Mouse (Mus musculus): ENCODE data around the gene Rnf212b.

GRCm38 (mm10) chr14:54883154-54884021, 69.4 kb downstream of the Rnf212b start, which contains the start of the genes Bcl2l2 and Gm20521:
- TF ChIP-seq CTCF (IDR thresholded peaks at IDR 0.05; ENCODE audit: low read depth, low read length) = no peak
- peak; percentile 93 for TF ChIP-seq POLR2A (IDR thresholded peaks at IDR 0.05; ENCODE audit: borderline replicate concordance, low read depth, low read length)

All from bone marrow macrophage, adult 2 months (primary cell).